Mouse (Mus musculus) CH12F3 (cell line): Measurements from ENCODE around the gene Dgkz.

Experiments
- in situ Hi-C: fragments of 300-500 bp; cut with MboI; formaldehyde crosslinking; loops from 2 replicates; pipeline ENCODE4 v1.14.3; 2020; ENCODE audit warnings: low sequenced_read_pairs

Gene Dgkz

DNA sequence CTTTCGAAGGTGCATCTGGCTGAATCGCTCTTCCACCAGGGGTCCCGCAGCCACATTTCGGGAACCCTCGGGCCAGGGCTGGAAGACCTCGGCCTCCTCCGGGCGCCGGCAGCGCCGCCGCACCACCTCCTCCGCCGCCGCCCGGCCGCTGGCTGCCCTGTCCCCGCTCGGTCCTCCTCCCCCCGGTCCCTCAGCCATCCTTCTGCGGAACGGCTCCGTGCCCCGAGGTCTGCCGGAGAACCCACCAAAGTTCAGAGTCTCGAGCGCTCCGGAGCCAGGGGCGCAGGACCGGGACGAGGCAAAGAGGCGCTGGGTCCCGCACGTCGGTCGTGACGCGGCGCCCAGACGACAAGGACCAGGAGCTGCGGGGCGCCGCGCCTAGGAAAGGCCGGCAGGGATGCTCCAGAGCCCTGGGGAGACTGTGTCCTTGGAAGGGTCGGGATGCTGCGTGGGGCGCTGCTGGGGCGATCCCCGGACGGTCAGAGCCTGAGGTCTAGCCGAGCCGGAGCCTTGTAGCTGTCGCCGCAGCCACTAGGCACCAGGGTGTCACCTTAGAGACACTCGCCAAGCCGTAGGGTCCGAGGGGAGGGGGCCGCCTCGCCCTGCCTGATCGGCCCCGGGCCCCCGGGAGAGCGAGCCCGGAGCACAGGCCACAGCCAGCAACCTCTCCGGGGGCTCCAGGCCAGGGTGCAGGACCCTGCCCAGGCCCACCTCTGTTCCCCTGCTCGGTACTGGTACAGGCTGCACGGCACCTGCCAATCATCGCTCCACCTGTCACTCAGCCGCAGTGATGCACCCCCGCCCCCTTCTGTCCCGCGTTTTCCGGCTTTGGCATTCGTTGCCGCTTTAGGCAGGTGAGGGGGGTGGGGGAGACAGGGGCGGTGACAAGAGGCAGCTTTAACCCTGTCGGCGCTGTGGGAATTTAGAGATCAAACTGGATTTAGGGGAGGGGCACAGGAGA lies at the start of gene Dgkz:
TSS of gene Dgkz (minus strand) at position 284 of the 961 bp plus-strand sequence.
- in situ Hi-C loops: no loop called here

DNA sequence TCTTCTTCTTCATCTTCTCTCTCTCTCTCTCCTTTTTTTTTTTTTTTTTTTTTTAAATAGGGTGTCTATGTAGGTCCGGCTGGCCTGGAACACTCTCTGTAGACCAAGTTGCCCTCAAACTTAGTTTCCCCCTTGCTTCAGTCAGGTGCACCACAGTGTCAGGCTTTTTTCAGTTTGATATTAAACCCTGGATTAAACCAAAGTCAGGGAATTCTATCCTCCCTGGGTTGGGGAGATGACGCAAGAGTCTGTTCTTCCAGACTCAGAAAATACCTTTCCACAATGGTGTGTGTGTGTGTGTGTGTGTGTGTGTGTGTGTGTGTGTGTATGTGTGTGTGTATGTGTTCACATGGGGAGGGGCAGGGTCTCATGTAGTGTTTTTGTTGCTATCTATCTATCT lies 49.5 kb upstream of the Dgkz start:
- in situ Hi-C loops: no loop called here

DNA sequence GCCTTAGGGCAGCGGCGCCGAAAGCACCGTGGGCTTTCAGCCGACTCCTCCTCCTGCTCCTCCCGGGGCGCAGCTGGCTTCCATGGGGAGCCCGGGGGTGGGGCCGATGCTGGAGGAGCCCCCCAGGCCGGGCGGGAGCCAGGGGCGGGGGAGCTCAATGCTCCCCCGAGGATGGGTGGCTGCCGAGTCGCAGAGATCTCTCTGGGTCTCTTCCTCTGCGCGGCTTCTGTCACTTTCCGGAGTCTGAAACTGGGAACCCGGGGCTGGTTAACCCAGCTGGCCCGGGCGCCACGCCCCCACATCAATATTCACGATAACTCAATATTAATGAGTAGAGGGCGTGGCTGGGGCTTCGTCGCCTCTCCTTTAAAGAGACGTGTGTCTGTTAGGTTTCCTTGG lies 48.6 kb upstream of the Dgkz start, which contains the start of gene Creb3l1:
TSS of gene Creb3l1 (minus strand) at position 229 of the 399 bp plus-strand sequence.
- in situ Hi-C loops: no loop called here

DNA sequence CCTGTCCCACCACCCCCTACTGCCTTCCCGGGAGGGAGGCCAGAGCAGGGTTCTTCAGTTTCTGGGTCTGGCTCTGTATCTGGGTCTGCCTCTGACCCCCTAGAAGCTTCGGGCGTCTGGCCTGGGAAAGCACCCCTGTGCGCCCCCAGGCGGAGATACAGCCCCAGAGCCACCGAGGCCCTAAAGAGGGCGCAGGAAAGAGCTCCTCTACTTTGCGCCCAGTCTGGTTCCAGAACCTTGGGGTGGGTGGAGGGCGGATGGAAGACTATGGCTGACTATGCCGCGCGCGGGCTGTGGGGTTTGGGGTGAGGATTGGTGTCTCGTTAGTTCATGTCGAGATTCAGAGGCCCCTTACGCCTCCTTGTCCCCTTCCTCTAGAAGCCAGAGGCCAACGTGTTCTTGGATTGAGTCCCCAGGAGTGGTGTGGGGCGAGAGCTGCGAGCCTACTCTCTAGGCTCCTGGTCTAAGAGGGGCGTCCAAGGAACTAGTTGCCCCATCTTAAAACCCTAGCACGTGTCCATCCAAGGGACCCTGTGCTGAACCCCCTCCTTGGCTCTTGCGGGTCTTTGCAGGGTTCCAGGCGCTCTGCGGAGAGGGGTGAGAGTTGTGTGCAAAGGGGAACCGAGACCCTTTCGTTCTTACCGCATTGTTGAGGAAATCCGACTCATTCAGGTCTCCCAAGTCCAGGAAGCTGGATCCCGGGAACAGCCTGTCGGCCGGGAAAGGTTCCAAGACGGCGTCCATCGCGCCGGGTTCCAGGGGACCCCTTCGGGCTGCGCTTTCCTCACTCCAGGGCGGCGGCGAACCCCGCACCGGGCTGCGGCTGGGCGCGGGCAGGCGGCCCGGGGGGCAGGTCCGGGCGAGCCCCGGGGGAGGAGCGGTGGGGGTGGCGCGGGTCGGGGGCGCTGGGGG lies 48.0 kb upstream of the Dgkz start:
- in situ Hi-C loops: no loop called here

DNA sequence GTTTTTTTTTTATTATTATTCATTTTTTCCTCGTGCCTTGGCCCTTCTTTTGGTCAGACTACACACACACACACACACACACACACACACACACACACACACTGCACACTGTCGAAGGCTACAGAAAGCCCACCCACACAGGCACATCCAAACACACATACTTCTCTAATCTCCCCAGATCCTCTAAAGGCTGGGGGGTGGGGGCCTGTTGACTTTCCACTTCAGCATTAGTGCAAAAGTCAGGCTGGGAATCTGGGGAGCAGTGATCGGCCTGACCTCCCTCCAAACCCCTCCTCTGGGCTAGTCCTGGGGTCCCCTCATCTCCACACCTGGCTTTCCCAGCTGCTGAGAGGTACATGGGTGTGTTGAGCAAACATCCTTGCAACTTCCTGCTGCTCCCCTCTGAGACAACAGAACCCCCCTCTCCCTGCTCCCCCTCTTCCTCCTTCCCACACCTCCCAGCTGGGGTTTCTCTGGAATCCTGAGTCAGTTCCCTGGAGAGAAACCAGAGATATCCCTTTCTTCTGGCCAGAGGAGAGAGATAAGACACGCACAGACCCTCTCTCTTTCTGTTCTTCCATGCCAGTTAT lies 45.1 kb upstream of the Dgkz start:
- in situ Hi-C loops: no loop called here

DNA sequence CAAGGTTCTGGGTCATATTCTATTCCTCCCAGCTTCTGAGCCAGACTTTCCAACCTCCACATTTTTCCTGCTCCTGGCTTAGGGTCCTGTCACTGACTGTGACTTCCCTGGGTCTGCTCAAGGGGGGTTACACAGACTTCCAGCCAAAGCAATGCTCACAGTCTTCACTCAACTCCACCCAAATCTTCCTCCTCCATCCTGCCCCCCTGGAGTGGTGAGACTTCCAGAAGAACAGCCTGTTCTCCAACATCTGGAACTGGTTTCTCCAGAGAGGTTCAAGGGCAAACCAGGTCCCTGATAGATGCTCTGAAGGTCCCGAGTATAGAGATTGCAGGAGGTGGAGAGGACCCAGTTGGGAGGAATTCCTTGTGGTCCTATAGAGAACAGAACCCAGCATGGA lies 41.8 kb upstream of the Dgkz start:
- in situ Hi-C loops: no loop called here

DNA sequence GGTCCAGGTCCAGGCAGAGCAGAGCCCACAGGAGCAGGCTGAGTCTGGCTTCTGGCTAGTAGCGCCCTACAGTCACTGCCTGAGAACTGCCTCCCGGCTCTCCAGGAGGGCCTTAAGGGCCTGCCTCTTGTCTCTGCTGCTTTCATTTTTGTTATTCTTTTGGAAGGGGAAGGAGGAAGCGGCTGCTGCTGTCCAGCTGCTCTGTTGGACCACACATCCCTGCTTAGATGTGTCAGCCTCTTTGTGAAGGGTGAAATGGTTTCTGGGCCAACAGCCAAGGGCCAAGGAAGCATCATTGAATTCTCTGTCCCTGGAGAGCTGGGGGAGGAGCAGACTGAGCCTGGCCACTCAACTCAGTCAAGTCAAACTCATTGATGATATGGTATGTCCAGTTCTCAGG lies 41.3 kb upstream of the Dgkz start:
- in situ Hi-C loops: no loop called here

DNA sequence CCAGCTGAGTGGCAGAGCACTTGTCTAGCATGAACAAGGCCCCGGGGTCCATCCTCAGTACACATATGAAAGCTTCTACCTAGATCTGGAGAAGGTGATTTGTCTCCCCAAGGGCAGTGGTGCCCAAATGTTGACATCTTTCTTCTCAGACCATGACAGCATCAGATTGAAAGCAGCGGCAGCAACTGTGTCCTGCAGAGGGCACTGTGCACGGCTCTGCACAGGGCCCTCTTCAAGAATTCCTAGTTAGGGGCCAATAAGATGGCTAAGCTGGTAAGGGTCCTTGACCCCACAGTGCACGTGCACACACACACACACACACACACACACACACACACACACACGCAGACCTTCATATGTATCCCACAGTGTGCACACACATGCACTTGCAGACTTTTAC lies 39.2 kb upstream of the Dgkz start:
- in situ Hi-C loops: no loop called here

DNA sequence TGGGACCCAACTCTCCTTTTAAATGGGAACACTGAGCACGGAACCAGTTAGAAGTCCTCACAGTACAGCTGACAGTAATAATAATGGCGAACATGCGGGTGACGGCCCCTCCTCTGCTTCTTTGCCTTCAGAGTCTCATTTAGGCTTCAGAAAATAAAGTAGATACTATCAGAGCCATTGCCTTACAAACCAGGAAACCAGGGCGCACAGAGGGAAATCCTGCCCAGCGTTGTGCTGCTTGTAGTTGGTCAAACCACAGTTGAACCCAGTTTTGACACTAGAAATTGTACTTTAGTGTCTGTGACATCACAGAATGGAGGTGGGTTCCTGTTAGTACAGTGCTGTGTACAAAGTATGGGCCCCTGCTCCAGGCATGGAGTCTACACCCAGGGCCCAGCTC lies 38.6 kb upstream of the Dgkz start:
- in situ Hi-C loops: no loop called here

DNA sequence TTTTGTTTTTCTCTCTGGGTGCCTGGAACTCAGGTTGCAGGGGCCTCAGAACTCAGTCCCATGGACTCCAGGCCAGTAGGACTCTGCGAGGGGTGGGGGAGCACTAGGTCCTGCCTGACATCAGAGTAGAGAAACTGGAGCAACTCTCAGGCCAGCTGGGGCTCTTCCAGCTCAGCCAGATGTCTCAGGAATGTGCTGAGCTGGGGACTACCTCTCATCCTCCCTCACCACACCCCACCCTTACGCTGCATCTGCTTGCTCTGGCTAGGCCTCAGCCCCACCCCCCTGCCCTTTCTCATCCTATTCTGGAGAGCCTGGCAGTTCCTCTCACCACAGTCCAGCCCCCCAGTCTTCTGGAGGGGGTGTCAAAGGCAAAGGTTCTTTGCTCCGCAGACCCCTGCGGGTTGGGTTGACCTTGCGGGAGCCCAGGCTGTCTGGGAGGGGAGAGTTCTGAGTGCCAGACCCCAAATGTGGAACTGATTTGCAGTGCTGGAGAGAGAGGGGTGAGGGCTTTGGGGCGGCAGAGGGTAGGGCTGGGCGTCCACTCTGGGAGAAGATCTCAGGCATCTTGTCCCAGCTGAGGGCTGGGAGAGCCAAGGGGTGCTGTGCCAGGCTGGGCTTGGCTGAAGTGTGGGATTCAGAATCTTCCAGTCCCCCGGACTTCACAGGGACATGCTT lies 37.2 kb upstream of the Dgkz start:
- in situ Hi-C loops: no loop called here

DNA sequence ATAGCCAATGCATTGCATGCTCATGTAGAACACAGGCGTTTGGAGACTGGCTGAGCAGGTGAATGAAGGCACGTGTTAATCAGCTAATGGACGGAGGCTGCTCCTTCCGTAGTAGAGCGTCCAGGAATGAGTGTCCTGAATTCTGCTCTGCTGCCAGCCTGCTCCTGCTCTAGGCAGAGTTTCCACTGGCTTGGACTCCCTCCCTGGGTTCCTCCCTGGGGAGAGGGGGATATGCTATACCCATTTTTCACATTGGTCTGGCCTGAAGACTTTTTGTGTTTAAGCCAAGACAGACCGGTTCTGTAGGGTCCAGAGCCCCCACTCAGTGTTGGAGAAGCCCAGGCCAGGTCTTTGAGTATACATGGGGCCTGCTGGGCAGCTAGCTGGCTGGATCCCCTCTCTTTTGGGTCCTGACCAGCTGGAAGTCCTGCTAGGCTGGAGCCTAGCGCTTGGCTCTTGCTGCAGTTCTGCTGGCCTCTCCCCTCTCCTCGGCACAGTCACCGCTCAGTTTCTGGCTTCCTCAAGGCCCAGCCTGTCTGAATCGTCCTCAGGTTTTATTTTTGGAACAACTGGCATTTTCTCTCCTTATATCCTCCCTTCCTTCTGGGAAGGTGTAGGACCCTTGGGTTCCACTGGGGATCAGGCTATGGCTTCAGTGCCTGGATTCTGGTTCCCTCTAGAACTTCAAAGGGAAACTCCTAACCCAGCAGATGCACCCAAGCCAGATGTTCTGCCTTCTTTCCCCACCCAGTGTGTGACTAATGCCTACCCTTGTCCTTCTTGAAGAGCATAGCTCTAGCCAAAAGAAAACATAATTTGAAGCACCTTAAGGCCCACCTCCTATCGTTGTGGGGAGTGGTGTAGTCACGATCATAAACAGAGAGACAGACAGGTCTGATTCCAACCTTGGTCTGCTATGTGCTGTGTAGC lies 36.0 kb upstream of the Dgkz start:
- in situ Hi-C loops: no loop called here

DNA sequence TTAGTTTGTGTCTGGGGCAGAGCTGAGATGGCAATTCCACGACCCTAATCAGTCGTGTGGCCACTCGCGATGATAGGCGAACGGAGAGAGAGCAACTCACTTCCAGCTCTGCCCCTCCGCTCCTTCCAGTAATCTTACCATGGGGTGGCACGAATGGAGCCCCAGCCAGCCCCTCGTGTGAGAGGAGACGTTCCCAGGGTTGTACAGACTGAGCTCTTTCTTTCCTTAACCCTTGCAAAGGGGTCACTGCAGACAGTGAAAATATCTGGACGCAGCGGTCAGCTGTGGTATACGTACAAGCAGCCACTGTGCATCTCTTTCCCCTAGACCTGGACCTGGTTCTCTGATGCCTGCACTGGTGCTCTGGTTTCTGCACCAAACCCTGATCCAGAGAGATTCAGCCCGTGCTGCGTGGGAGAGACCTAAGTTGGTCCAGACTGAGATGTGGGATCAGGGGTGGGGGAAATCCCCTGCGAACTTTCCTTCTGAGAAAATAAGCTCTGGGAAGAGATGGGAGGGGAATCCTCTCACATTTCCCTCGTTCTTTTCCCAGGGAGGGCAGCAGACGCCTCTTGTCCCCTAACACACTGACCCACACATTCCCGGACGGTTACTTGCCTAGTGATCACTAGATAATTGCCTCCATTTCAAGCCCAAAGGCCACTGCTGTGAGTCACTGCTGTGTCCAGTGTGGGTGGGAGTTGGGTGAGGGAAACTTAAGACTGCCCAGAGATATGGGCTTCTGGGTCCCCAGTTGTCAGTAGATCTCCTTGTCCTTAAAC lies 33.1 kb upstream of the Dgkz start:
- in situ Hi-C loops: no loop called here

DNA sequence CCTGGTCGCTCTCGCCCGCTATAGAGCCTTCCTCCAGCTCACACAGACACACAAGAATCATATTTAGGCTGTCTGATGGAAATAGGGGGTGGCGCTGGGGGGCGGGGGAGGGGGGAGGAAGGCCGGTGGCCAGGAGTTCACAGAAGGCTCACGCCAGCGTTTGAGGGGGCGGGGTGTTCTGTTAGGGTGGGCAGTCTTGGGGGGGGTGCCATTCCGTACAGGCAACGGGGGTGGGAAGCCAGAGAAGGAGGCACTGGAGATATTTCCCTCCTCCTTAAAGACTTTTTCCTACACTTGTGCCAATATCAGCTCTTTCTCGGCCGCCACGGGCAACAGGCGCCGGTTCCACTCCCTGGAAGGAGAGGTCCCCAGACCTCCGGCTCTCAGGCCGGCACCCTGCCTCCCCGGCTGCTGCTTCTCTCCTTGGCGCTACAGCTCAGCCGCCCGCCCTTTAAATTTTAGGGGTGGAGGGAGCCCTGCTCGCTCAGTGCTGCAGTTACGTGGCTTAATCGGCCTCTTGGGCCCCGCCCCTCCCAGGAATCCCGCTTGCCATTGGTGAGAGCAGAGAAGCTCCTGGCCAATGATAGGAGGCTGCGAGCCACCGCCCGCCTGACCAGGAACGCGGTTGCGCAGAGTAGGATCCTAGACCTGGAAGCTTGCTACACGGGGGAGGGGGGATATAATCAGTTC lies 32.4 kb upstream of the Dgkz start:
- in situ Hi-C loops: no loop called here

DNA sequence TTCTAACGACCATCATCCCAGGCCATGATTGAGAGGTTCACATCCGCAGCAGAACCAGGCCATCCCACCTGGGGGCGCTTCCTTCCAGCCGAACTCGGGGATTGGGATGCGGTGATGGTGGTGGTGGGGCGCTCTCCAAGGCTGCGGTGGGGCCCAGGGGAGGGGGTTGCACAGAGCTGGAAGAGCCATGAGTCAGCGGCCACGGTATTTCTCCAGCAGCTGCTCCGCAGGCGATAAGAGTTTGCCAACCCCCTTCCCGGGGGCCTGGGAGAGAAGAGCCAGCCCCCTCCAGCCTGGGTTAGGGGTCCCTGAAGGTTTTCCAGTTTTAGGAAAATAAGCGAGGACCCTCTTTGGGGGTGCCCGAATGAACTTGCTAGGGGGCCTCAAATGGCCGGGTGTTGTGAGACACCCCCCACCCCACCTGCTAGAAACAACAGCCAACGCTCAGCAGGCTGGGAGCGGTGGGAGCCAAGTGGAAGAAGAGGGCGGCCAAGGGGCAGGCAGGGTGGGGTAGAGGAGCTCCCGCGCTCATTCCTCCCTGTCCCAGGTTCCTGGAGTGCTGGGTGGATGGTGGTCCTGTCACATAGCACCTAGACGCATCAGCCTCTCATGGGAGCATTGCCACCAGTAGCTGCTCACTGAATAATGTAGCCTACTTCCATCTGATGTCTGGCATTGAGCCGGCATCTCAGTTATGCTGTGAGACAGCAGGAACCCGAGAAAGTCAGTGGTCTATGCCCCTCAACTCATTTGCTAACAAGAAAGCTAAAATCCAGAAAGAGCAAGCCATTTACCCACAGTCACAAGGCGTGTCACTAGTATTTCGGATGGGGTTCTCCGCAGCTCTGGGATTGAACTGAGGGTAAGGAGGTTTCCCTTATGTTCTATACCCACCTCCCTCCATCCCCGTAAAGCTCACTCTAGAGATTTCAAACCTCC lies 31.6 kb upstream of the Dgkz start:
- in situ Hi-C loops: no loop called here

DNA sequence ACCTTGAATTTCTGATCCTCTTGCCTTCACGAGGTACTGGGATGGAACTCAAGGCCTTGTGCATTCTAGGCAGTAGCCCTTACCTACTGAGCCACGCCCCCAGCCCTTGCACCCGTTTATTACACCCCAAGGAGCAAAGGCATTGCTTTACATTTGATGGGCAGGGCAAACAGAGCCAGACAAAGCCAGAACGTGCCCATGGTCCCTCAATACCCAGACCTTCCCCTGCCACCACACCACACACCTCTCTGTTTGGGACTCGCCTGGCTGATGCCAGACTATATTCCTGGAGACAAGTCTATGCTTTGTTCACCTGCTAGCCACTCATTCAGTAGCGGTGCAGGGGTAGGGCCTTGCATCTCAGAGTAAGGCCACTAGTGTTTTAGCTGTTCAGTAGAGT lies 30.8 kb upstream of the Dgkz start:
- in situ Hi-C loops: no loop called here

DNA sequence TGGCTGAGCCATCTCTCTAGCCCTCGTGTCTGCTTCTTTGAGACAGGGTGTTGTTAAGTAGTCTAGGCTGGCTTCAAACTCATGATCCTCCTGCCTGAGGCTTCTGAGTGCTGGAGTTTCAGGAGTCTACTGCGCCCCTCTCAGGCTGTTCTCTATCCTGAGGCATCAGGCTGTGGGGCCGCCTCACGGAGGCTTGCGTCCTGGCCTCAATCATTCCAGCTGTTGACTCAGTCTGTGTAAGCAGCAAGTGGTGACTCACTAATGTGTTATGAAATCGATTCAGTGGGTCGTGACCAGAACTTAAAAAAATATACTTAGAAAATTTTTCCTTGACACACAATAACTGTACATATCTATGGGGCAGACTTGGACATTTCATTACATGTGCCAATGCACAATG lies 29.0 kb upstream of the Dgkz start:
- in situ Hi-C loops: no loop called here
